Mouse (Mus musculus): ENCODE measurements around the gene Siglech.

DNA sequence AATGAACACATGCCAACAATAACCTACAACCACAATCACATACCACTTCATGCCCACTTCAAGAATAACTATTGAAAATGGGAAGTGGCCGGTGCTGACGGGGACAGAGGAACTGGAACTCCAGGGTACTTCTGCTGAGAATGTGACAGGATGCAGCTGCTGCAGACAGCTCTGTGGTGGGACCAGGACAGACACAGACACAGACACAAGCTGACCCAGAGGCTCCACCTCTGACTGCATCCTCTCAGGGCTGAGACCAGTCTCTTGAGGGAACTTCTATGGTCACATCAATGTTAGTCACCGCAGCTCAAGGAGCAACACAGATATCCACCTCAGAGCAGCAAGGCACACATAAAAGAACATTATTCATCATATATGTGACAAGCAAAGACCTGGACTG is 16.6 kb downstream of the Siglech start:
- TF ChIP-seq CTCF (IDR thresholded peaks at IDR 0.05; ENCODE audit: control insufficient read depth, insufficient read depth, low read length) (no peak), POLR2A (IDR thresholded peaks at IDR 0.05; ENCODE audit: borderline replicate concordance, control insufficient read depth, low read depth, low read length) (no peak)

Measured in bone marrow, adult 2 months (tissue).